Mouse (Mus musculus): ENCODE measurements around the gene Slc19a3. TPM values are rescaled to one million over a fixed set of nuclear protein-coding genes. Genes with fewer than 3 reads are reported as not detected.

The Slc19a3 gene
- polyA plus RNA-seq, 1 experiment = not detected

DNA sequence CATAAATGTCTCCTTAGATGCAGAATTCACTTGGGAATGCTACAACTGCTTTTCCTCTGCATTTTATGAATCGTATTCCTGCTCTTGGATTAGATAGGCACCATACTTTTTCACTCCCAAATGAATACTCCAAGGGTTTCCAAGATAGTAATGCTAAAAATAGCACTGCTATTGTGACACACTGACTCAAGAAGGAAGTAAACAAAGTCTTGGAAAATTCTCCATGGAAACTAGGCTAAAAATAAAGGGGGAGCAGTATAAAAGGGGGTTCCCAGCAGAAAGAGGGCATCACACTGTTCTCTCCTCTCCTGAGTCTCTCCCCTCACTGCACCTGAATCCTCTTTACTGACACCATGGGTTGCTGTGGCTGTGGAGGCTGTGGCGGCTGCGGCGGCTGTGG, 22.4 kb upstream of the Slc19a3 start, which contains the start of gene Krtap28-13:
Krtap28-13 (plus strand) TSS at position 288 of the 400 bp plus-strand sequence.
- TF ChIP-seq POLR2A (IDR thresholded peaks at IDR 0.05; ENCODE audit: borderline replicate concordance, control insufficient read depth, low read depth, low read length) (no peak), CTCF (IDR thresholded peaks at IDR 0.05; ENCODE audit: control insufficient read depth, insufficient read depth, low read length) (no peak)
- H3K27ac ChIP-seq (ENCODE audit: control insufficient read depth, insufficient read depth, low read depth, low read length, poor library complexity) = no peak within 1 kb of the TSS
- WGBS = 78% methylated on average over 4 of the region's 4 CpGs
- no peak within 1 kb of the TSS for H3K4me3 ChIP-seq (replicated peaks; ENCODE audit: control insufficient read depth, low read depth, low read length)
- H3K4me1 ChIP-seq (ENCODE audit: control insufficient read depth, insufficient read depth, low read length) = no peaks in the 10 kb centered on the region

DNA sequence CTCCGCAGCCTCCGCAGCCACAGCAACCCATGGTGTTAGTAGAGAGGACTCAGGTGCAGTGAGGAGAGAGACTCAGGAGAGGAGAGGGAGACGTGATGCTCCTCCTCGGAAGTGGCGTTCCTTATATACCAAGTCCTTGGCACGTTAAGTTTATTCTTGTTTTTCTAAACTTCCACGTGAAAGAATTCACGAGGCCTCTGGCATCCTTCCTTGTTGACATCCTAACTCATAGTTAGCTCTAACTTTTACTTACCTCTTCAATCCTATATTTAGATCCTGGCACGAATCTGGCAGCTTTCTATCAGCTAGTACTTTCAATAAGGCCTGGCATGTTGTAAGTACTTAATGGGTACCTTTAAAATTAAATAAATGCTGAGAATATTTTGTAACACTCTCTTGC, 21.0 kb upstream of the Slc19a3 start, which contains the start of gene A030005K14Rik:
A030005K14Rik (minus strand) TSS at position 101 of the 400 bp plus-strand sequence.
- TF ChIP-seq POLR2A (IDR thresholded peaks at IDR 0.05; ENCODE audit: borderline replicate concordance, control insufficient read depth, low read depth, low read length) (no peak), CTCF (IDR thresholded peaks at IDR 0.05; ENCODE audit: control insufficient read depth, insufficient read depth, low read length) (no peak)
- WGBS = 82% methylated on average over 9 of the region's 9 CpGs
- Histone ChIP-seq H3K27ac (ENCODE audit: control insufficient read depth, insufficient read depth, low read depth, low read length, poor library complexity) (no peak within 1 kb of the TSS), H3K4me1 (ENCODE audit: control insufficient read depth, insufficient read depth, low read length) (no peaks in the 10 kb centered on the region), H3K4me3 (replicated peaks; ENCODE audit: control insufficient read depth, low read depth, low read length) (no peak within 1 kb of the TSS)

DNA sequence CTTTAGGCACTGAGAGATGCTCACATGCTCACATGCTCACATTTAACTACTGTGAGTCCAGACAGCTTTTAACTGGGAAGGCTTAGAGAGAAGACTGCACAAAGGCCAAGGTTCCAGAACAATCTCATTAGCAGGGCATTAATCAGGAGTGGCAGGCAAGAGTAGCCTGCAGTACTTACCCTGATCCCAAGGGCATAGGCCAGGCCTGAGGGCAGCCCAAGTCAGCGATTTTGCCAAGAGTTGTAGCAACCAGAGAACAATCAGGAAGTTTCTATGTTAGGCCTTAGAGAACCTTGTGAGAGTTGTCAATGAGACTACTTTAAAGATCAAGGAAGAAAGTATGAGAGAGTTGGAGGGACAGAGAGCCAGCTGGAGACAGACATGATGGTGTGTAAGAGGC, 20.2 kb upstream of the Slc19a3 start:
- H3K4me3 ChIP-seq (replicated peaks; ENCODE audit: control insufficient read depth, low read depth, low read length) = no peak overlapping the region
- TF ChIP-seq POLR2A (IDR thresholded peaks at IDR 0.05; ENCODE audit: borderline replicate concordance, control insufficient read depth, low read depth, low read length) = no peak
- no peak for TF ChIP-seq CTCF (IDR thresholded peaks at IDR 0.05; ENCODE audit: control insufficient read depth, insufficient read depth, low read length)
- H3K4me1 ChIP-seq (ENCODE audit: control insufficient read depth, insufficient read depth, low read length) = no peaks in the 10 kb centered on the region
- H3K27ac ChIP-seq (ENCODE audit: control insufficient read depth, insufficient read depth, low read depth, low read length, poor library complexity) = no peak overlapping the region
- WGBS = 76% methylated on average over 1 of the region's 1 CpGs

DNA sequence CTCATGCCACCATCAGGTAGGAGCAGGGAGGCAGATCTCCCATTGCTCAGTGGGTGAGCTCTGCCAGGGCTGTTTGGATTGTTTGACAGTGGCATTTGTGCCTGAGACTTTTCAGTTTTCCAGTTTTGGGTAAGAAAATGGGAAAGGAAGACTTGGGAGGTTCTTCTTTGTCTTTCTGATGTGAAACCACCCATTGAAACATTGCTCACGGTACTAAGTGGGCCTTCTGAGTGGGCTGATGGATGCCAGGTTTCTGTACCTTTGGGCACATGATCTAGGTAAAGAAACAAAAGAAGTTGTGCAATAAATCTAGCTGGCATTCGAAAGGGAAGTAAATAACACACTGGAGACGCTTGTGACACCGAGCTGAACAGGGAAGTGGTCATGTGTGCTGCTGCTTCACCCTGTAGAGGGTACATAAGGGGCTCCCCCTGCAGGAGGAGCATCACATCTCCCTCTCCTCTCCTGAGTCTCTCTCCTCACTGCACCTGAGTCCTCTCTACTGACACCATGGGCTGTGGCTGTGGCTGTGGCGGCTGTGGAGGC, 6.7 kb upstream of the Slc19a3 start, which contains the start of gene Gm47969:
Gm47969 (plus strand) TSS at position 51 of the 546 bp plus-strand sequence.
- 24% methylated on average over 5 of the region's 5 CpGs for WGBS
- no peak within 1 kb of the TSS for H3K27ac ChIP-seq (ENCODE audit: control insufficient read depth, insufficient read depth, low read depth, low read length, poor library complexity)
- no peak within 1 kb of the TSS for H3K4me3 ChIP-seq (replicated peaks; ENCODE audit: control insufficient read depth, low read depth, low read length)
- no peaks in the 10 kb centered on the region for H3K4me1 ChIP-seq (ENCODE audit: control insufficient read depth, insufficient read depth, low read length)
- TF ChIP-seq CTCF (IDR thresholded peaks at IDR 0.05; ENCODE audit: control insufficient read depth, insufficient read depth, low read length) (no peak), POLR2A (IDR thresholded peaks at IDR 0.05; ENCODE audit: borderline replicate concordance, control insufficient read depth, low read depth, low read length) (no peak)

DNA sequence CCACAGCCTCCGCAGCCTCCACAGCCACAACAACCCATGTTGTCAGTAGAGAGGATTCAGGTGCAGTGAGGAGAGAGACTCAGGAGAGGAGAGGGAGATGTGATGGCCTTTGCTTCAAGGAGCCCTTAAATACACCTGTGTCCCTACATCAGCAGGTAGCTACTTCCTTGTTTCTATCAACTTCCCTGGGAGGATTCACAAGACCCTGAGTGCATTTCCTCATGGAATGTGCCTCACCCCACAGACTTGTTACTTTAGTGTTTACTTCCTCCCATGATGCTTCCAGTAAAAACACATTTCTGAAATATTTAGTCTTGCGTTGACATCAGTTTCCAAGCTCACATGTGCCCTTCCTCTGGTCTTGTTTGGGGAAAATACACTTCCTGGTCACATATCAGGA, 4.1 kb upstream of the Slc19a3 start, which contains the start of gene Krtap28-10:
Krtap28-10 (minus strand) TSS at position 101 of the 400 bp plus-strand sequence.
- no peak within 1 kb of the TSS for H3K27ac ChIP-seq (ENCODE audit: control insufficient read depth, insufficient read depth, low read depth, low read length, poor library complexity)
- no peaks in the 10 kb centered on the region for H3K4me1 ChIP-seq (ENCODE audit: control insufficient read depth, insufficient read depth, low read length)
- TF ChIP-seq CTCF (IDR thresholded peaks at IDR 0.05; ENCODE audit: control insufficient read depth, insufficient read depth, low read length) (no peak), POLR2A (IDR thresholded peaks at IDR 0.05; ENCODE audit: borderline replicate concordance, control insufficient read depth, low read depth, low read length) (no peak)
- 82% methylated on average over 2 of the region's 2 CpGs for WGBS
- no peak within 1 kb of the TSS for H3K4me3 ChIP-seq (replicated peaks; ENCODE audit: control insufficient read depth, low read depth, low read length)

DNA sequence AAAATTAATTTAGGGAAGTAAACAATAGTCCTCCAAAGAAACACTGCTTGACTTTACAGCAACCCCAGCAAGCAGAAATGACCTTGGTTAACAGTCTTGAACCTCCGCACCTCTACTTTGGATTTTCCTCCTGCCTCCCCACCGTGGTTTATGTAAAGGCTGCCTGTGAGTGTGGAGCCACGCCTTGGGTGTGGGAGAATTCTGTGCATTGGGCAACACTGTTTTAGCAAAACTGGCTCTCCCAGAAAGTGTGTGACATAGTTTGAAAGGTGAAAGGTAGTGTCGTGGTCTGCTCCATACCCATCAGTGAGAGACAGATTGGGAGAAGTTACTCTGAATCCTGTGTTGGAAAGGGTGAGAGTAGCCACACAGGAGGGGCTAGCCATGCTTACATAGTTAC, 832 bp upstream of the Slc19a3 start:
- Histone ChIP-seq H3K4me1 (ENCODE audit: control insufficient read depth, insufficient read depth, low read length) (no peaks in the 10 kb centered on the region), H3K27ac (ENCODE audit: control insufficient read depth, insufficient read depth, low read depth, low read length, poor library complexity) (no peak overlapping the region), H3K4me3 (replicated peaks; ENCODE audit: control insufficient read depth, low read depth, low read length) (no peak overlapping the region)
- TF ChIP-seq CTCF (IDR thresholded peaks at IDR 0.05; ENCODE audit: control insufficient read depth, insufficient read depth, low read length) (no peak), POLR2A (IDR thresholded peaks at IDR 0.05; ENCODE audit: borderline replicate concordance, control insufficient read depth, low read depth, low read length) (no peak)
- 64% methylated on average over 4 of the region's 4 CpGs for WGBS

DNA sequence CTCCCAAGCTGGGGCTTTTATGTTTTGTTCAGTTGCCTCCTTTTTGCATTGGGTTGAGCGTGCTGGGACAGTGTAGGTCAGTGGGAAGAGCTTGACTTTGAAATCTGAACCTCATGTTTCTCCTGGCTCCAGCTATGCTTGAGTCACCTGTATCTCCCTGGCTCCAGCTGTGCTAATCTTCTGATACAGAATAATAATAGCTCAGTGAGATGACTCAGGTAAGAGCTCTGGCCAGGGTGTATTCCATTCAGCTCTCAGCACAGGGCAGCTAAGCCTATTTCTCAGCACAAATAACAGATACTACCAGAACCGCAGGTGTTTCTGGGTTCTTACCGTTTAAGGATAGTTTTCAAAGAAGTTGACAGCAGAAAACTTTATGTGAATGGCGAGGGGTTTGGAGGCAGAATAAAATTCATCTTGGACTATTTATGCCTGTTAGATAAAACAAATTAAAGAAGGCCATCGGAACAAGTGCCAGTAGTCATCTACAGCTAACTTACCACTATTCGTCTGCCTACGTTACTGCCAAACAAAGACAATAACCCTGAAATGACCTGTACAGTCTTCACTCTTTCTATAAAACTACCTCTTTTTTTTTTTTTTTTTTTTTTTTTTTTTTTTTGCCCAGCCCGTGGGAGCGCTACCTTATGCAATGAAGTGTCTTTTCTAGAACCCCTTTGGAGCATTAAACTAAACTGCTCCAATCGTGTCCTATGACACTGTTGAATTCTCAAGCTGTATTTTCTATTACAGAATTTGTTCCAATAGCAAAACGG, 1.2 kb downstream of the Slc19a3 start:
- TF ChIP-seq CTCF (IDR thresholded peaks at IDR 0.05; ENCODE audit: control insufficient read depth, insufficient read depth, low read length) = no peak
- TF ChIP-seq POLR2A (IDR thresholded peaks at IDR 0.05; ENCODE audit: borderline replicate concordance, control insufficient read depth, low read depth, low read length) = no peak
- no peak overlapping the region for H3K27ac ChIP-seq (ENCODE audit: control insufficient read depth, insufficient read depth, low read depth, low read length, poor library complexity)
- no peaks in the 10 kb centered on the region for H3K4me1 ChIP-seq (ENCODE audit: control insufficient read depth, insufficient read depth, low read length)
- H3K4me3 ChIP-seq (replicated peaks; ENCODE audit: control insufficient read depth, low read depth, low read length) = no peak overlapping the region
- WGBS = 72% methylated on average over 11 of the region's 11 CpGs

DNA sequence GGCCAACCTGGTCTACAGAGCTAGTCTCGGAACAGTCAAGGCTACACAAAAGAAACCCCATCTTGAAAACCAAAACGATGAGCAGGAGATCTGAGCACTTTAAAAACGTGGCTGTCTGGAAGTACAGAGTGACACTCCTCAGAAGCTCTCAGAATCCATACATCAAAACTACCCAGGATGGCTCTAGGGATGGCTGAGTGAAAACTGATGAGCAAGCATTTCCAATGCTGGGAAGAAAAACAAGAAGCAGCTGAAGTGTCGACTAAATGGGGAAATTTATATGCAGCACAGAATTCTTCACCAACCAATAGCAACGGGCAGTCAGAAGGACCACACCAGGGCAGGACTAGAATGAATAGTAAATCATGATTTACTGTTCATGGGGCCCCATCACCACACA, 3.7 kb downstream of the Slc19a3 start:
- no peak overlapping the region for H3K4me3 ChIP-seq (replicated peaks; ENCODE audit: control insufficient read depth, low read depth, low read length)
- TF ChIP-seq POLR2A (IDR thresholded peaks at IDR 0.05; ENCODE audit: borderline replicate concordance, control insufficient read depth, low read depth, low read length) (no peak), CTCF (IDR thresholded peaks at IDR 0.05; ENCODE audit: control insufficient read depth, insufficient read depth, low read length) (no peak)
- whole genome bisulfite sequencing = 72% methylated on average over 5 of the region's 5 CpGs
- H3K4me1 ChIP-seq (ENCODE audit: control insufficient read depth, insufficient read depth, low read length) = no peaks in the 10 kb centered on the region
- H3K27ac ChIP-seq (ENCODE audit: control insufficient read depth, insufficient read depth, low read depth, low read length, poor library complexity) = no peak overlapping the region
